Mouse (Mus musculus) forebrain, embryonic 16.5 days (tissue): Measurements from ENCODE around the gene Hddc3. TPM values are rescaled to one million over a fixed set of nuclear protein-coding genes. Genes with fewer than 3 reads are reported as not detected.

Experiments
- ATAC-seq: fragments of 200-750 bp; cut with Nextera tagmentation; 2 replicates; pipeline ENCODE4 v1.8.0; 2017; ENCODE audit warnings: mild to moderate bottlenecking, moderate library complexity
- H3K27ac ChIP-seq: fragments of 300-500 bp; sonication (generic); 2 replicates; pipeline ENCODE4 v1.5.1; 2014; ENCODE audit warnings: low read length, control low read depth
- H3K27me3 ChIP-seq: fragments of 300-500 bp; sonication (generic); replicated peaks from 2 replicates; pipeline ENCODE4 v1.6.1; 2014; ENCODE audit warnings: low read length; ENCODE audit not compliant: control insufficient read depth, insufficient read depth
- H3K36me3 ChIP-seq: fragments of 300-500 bp; sonication (generic); 2 replicates; pipeline ENCODE4 v1.6.1; 2014; ENCODE audit not compliant: control insufficient read depth, insufficient read depth
- H3K4me1 ChIP-seq: fragments of 300-500 bp; sonication (generic); replicated peaks from 2 replicates; pipeline ENCODE4 v1.6.1; 2014; ENCODE audit warnings: low read length; ENCODE audit not compliant: control insufficient read depth, insufficient read depth
- H3K4me2 ChIP-seq: fragments of 300-500 bp; sonication (generic); 2 replicates; pipeline ENCODE4 v1.6.1; 2014; ENCODE audit warnings: mild to moderate bottlenecking, low read length, control low read depth
- H3K4me3 ChIP-seq: fragments of 300-500 bp; sonication (generic); replicated peaks from 2 replicates; pipeline ENCODE4 v1.5.1; 2014; ENCODE audit warnings: mild to moderate bottlenecking, low read length, control low read depth
- H3K9ac ChIP-seq: fragments of 300-500 bp; sonication (generic); replicated peaks from 2 replicates; pipeline ENCODE4 v1.6.1; 2014; ENCODE audit warnings: low read depth, low read length, control low read depth
- H3K9me3 ChIP-seq: fragments of 300-500 bp; sonication (generic); 2 replicates; pipeline ENCODE4 v1.6.1; 2016; ENCODE audit warnings: low read length; ENCODE audit not compliant: control insufficient read depth
- WGBS: fragments of 180-500 bp; shearing (Covaris S2); extraction: QIAGEN DNeasy Blood & Tissue Kit; methylation state at CpG from one replicate; pipeline ENCODE4 v1.1.7; 2014; 5-methylcytosine and 5-hydroxymethylcytosine counted together
- polyA plus RNA-seq: library from polyadenylated mRNA; unstranded; fragments of >200 nt; fragmentation: Nextera tagmentation; extraction: Ambion mirVana; gene quantifications from 2 replicates; pipeline ENCODE4 v1.2.1, GENCODE M21; 2015

The Hddc3 gene
- polyA plus RNA-seq, 1 experiment from 2014 or later = 23.8 TPM

DNA sequence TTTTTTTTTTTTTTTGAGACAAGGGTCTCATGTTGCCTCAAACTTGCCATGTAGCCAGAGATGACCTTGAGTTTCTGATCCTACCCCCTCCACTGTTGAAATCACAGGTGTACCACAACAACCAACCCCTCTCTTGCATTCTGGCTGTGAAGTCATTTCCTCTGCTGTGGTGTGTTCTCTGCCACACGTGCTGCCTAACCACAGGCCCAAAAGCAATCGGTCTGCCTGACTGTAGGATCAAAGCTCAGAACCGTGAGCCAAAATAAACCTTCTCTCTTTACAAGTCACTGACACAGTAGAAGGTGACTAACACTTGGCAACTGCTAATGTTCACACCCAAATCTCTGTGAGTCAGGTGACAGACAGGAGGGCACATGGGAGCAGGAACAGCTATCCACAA, 17.5 kb downstream of the Hddc3 start:
- Histone ChIP-seq H3K9ac (no peak overlapping the region), H3K27me3 (no peaks in the 10 kb centered on the region), H3K36me3 (peaks cover 21% of the 10 kb centered on the region), H3K4me2 (no peak overlapping the region), H3K27ac (no peak overlapping the region), H3K4me3 (no peak overlapping the region), H3K9me3 (no peaks in the 10 kb centered on the region), H3K4me1 (no peaks in the 10 kb centered on the region; the same call in 1 of the 2 replicates)
- WGBS = 76% methylated on average over 3 of the region's 3 CpGs
- ATAC-seq = no peak

DNA sequence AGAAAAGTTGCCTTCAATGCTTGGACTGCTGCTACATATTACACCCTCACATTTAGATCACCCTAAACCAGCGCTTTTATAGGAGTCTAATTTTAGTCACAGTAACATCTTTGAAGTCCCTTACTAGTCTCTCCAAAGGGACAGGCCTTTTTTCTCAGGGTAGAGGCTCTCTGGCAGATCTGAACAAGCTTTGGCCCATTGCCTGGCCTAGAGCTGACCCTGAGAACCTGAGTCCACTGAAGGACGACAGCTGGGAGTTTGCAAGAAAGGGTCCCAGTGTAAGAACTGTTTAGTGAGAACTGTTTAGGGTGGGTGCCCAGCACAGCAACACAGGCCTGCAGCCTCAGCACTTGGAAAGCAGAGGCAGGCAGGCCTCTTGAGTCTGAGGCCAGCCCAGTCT, 22.9 kb downstream of the Hddc3 start:
- Histone ChIP-seq H3K27me3 (no peaks in the 10 kb centered on the region), H3K4me1 (peaks cover 16% of the 10 kb centered on the region), H3K36me3 (peaks cover 34% of the 10 kb centered on the region), H3K9ac (no peak overlapping the region), H3K4me3 (no peak overlapping the region), H3K27ac (no peak overlapping the region), H3K9me3 (no peaks in the 10 kb centered on the region), H3K4me2 (no peak overlapping the region)
- WGBS = 93% methylated on average over 2 of the region's 2 CpGs
- no peak for ATAC-seq

DNA sequence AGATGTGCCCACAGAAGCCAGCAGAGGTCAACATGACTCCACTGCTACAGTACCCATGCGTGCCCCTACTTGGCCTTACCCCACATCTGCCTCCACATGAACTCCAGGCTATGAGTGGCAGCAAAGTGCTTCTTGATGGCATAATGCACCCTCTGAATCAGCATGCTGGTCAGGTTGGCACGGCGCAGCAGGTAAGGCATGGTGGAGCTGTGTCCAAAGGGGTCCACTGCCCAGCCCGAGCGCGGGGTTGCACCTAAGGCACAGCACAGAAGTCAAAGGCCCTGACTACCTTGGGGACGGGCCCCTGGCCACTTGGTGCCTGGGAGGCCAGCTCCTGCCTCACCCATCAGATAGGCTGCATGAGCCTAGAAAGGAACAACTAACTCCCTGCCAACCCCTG, 24.3 kb downstream of the Hddc3 start:
- Histone ChIP-seq H3K27ac (no peak overlapping the region), H3K9me3 (no peaks in the 10 kb centered on the region), H3K36me3 (peaks cover 32% of the 10 kb centered on the region), H3K27me3 (no peaks in the 10 kb centered on the region), H3K4me3 (no peak overlapping the region), H3K9ac (no peak overlapping the region), H3K4me1 (peaks cover 19% of the 10 kb centered on the region), H3K4me2 (no peak overlapping the region)
- WGBS = 95% methylated on average over 7 of the region's 7 CpGs
- ATAC-seq = no peak

DNA sequence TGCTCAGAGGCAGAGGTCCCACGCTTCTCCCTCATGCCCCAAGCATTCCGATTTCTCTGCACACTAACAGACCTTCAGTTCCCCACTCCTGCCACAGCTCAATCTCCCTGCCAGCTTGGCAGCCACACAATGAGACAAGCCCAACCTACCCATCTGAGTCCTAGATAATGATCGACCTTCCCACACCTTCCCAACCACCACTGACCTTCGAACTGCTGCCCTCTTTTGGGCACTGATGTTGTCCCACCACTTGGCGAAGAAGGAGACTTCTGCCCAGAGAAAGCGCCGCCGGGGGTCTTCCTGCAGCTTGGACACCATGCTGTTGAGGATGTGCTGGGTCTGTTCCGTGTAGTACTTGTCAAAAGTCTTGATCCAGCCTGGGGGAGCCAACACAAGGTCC, 25.1 kb downstream of the Hddc3 start:
- no peak for ATAC-seq
- WGBS = 83% methylated on average over 9 of the region's 9 CpGs

DNA sequence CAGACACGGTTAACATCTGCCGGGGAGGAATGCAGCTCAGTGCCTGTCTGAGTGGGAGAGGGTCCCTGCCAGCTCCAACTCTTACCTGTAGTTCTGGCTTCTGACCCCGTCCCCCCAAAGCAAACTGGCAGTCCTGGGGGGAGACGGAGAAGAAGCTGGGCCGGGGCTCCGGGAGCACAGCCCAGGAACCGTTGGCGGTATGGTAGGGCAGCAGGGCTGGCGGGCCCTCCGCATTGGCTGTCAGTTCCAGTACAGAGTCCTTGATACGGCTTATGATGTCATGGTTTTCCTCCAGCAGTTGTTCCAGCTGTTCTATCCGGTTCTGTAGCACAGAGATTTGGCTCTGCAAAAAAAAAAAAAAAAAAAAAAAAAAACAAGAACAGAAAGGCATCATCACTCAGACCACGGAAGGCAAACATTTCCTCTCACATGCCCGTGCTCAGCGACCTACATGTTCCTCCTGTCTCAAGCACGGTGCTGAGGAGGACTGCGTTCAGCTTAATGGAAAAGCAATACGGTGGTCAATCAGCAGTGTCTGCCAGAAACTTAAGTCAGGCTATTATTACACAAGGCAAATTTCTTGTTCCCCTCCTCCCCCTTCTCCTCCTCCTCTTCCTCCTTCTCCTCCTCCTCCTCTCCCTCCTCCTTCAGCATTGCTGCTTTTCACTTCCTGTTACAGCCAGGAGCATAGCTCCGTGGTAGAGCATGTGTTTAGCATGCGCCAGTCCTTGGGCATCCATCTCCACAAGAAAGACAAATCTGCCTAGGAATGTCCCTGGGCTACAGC, 25.9 kb downstream of the Hddc3 start:
- no peak overlapping the region for H3K4me3 ChIP-seq
- 88% methylated on average over 20 of the region's 20 CpGs for WGBS
- H3K9ac ChIP-seq = no peak overlapping the region
- no peak overlapping the region for H3K4me2 ChIP-seq
- no peak overlapping the region for H3K27ac ChIP-seq
- H3K4me1 ChIP-seq = peaks cover 19% of the 10 kb centered on the region
- no peak for ATAC-seq
- H3K36me3 ChIP-seq = peaks cover 28% of the 10 kb centered on the region
- H3K27me3 ChIP-seq = no peaks in the 10 kb centered on the region
- no peaks in the 10 kb centered on the region for H3K9me3 ChIP-seq

More for the DNA sequence above, 25.1 kb downstream of the Hddc3 start:
- Histone ChIP-seq H3K4me1 (peaks cover 19% of the 10 kb centered on the region), H3K27ac (no peak overlapping the region), H3K4me3 (no peak overlapping the region), H3K27me3 (no peaks in the 10 kb centered on the region), H3K36me3 (peaks cover 31% of the 10 kb centered on the region), H3K9ac (no peak overlapping the region), H3K4me2 (no peak overlapping the region), H3K9me3 (no peaks in the 10 kb centered on the region)

DNA sequence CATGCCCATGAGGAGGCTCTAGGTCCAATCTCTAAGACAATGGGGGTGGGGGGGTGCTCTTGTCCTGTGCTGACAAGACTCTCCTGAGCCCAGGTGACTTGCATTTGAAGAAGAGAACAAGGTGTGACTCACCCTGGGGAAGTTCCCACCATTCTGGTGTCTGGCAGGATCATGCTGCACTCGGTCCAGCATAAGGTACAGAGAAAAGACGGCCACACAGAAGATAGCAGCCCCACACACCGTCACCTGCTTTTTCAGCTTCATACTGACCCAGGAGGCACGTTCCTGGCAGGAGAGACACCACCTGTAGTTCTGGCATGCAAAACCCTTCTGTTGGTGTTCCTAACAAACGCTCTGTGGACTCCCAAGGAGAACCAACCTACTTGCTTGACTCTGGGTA, 26.6 kb downstream of the Hddc3 start:
- Histone ChIP-seq H3K4me2 (peak overlapping the region; percentile 78), H3K27me3 (no peaks in the 10 kb centered on the region), H3K4me1 (peaks cover 19% of the 10 kb centered on the region), H3K36me3 (peaks cover 22% of the 10 kb centered on the region), H3K9ac (no peak overlapping the region), H3K27ac (no peak overlapping the region), H3K4me3 (no peak overlapping the region; the same call in 1 of the 2 replicates), H3K9me3 (no peaks in the 10 kb centered on the region)
- no peak for ATAC-seq
- WGBS = 70% methylated on average over 5 of the region's 5 CpGs

DNA sequence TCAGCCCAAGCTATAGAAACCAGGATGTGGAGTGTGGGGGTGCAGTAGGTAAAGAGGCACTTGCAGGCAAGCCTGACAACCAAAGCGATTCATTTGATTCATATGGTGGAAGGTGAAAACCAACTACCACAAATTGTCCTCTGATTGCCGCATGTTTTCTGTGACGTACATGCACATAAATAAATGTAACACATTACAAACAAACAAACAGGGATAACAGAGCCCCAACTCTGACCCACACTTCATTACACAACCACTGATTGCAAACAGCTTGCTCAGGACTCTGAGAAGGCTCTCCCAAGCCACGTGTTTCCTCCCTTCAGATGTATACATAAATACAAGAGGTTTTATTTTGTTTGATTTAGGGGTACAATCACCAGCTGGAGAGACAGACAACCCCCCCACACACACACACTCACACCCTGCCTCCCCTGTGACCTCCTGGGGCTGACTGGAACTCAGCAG, 27.1 kb downstream of the Hddc3 start:
- Histone ChIP-seq H3K36me3 (peaks cover 22% of the 10 kb centered on the region), H3K9ac (peak overlapping the region; percentile 93), H3K4me2 (peak overlapping the region; percentile 78), H3K27ac (peak overlapping the region; percentile 83), H3K27me3 (no peaks in the 10 kb centered on the region), H3K4me1 (peaks cover 19% of the 10 kb centered on the region), H3K9me3 (no peaks in the 10 kb centered on the region), H3K4me3 (peak overlapping the region; percentile 89)
- ATAC-seq = no peak
- 40% methylated on average over 4 of the region's 4 CpGs for WGBS

DNA sequence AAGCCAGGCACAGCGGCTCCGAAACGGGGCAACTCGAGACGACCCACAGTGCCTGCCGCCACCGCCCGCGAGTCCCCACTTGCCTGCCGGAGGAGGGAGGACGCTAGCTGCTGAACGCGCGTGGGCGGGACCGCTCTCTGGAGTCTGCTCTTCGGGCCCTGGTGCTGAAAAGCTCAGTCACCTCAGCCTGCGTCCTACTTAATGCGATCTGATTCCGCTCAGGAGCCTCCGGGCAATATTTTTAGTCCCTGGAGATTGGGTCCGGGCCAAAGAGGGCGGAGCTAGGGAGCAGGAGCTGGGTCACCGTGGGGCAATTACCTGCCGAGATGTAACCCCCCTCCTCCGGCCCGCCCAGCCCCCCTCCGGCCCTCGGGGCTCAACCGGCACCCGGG, 27.7 kb downstream of the Hddc3 start:
- peak overlapping the region; percentile 83 for H3K27ac ChIP-seq
- H3K9me3 ChIP-seq = no peaks in the 10 kb centered on the region
- peak overlapping the region; percentile 93 for H3K9ac ChIP-seq
- H3K4me1 ChIP-seq = peaks cover 19% of the 10 kb centered on the region
- no peaks in the 10 kb centered on the region for H3K27me3 ChIP-seq
- H3K4me2 ChIP-seq = peak overlapping the region; percentile 78
- H3K4me3 ChIP-seq = peak overlapping the region; percentile 89
- peak; percentile 64 for ATAC-seq
- H3K36me3 ChIP-seq = peaks cover 22% of the 10 kb centered on the region
- WGBS = under 1% methylated on average over 31 of the region's 31 CpGs

DNA sequence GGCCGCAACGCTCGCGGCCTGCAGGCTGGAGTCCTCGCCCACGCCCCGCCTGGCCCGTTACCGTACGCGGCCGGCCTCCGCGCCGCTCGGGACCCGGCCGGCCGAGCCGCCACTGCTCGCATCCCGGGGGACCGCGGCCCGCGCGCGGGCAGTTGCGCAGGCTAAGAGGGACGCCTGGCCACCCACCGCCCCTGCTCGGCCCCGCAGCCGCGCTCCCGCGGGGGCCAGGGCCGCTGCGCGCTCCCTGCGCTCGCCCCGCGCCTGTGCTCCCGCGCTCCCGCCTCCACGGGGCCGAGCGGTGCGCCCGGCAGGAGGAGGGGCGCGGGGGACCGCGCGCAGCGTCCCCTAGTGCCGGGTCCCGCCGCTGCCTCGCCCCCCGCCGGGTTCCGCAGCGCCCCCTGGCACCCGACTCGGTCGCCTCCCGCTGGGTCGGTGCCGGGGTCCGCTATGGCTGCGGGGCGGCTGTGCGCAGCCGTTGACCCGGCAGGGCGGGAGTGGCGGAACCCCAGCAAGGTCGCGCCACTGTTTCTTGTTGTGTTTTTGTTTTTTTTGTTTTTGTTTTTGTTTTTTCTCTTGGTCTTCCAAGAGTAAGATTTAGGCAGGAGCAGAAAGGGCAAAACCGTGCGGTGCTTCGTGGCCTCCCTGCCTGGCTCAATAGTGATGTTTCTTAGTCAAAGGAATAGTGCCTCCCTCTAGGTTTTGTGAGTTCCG, 28.3 kb downstream of the Hddc3 start, which contains the start of gene Man2a2:
Gene Man2a2 (minus strand): TSS at position 335 of the 711 bp plus-strand sequence.
- under 1% methylated on average over 73 of the region's 86 CpGs for WGBS
- peak within 1 kb of the TSS; percentile 89 for H3K4me3 ChIP-seq
- peaks cover 18% of the 10 kb centered on the region for H3K36me3 ChIP-seq
- H3K27me3 ChIP-seq = no peaks in the 10 kb centered on the region
- peak within 1 kb of the TSS; percentile 93 for H3K9ac ChIP-seq
- H3K27ac ChIP-seq = peak within 1 kb of the TSS; percentile 83
- ATAC-seq = peak; percentile 87
- peaks cover 19% of the 10 kb centered on the region for H3K4me1 ChIP-seq
- H3K4me2 ChIP-seq = peak within 1 kb of the TSS; percentile 78
- H3K9me3 ChIP-seq = no peaks in the 10 kb centered on the region
